Mouse (Mus musculus) midbrain, postnatal 0 days (tissue): ENCODE data around the gene Vmn1r103. TPM values are rescaled to one million over a fixed set of nuclear protein-coding genes. Genes with fewer than 3 reads are reported as not detected.
"Not testable (repeated sequence)": the region's sequence is repeated elsewhere in the genome, so short reads cannot be mapped to it uniquely, and the experiment has no call there.

Source experiments
- ATAC-seq: fragments of 200-750 bp; cut with Nextera tagmentation; 2 replicates; pipeline ENCODE4 v1.8.0; 2017; ENCODE audit warnings: moderate number of reproducible peaks, mild to moderate bottlenecking, moderate TSS enrichment, moderate library complexity; ENCODE audit not compliant: low FRiP score
- DNase-seq: peaks from one replicate; pipeline ENCODE4 v3.0.0-alpha.2; 2015; ENCODE audit warnings: low spot score
- H3K27ac ChIP-seq: fragments of 300-500 bp; sonication (generic); 2 replicates; pipeline ENCODE4 v1.5.1; 2014; ENCODE audit warnings: low read depth, mild to moderate bottlenecking, low read length, mixed read lengths
- H3K27me3 ChIP-seq: fragments of 300-500 bp; sonication (generic); 2 replicates; pipeline ENCODE4 v1.6.1; 2014; ENCODE audit warnings: low read length, control low read depth, mixed read lengths; ENCODE audit not compliant: insufficient read depth
- H3K36me3 ChIP-seq: fragments of 300-500 bp; sonication (generic); 2 replicates; pipeline ENCODE4 v1.6.1; 2014; ENCODE audit warnings: low read length, control low read depth, mixed read lengths; ENCODE audit not compliant: insufficient read depth
- H3K4me1 ChIP-seq: fragments of 300-500 bp; sonication (generic); 2 replicates; pipeline ENCODE4 v1.6.1; 2014; ENCODE audit warnings: mild to moderate bottlenecking, control low read depth, antibody characterized with exemption, low read length, mixed read lengths; ENCODE audit not compliant: insufficient read depth
- H3K4me2 ChIP-seq: fragments of 300-500 bp; sonication (generic); 2 replicates; pipeline ENCODE4 v1.6.1; 2014; ENCODE audit warnings: low read depth, mild to moderate bottlenecking, low read length, mixed read lengths; ENCODE audit not compliant: poor library complexity, severe bottlenecking
- H3K4me3 ChIP-seq: fragments of 300-500 bp; sonication (generic); 2 replicates; pipeline ENCODE4 v1.5.1; 2014; ENCODE audit warnings: low read depth, mild to moderate bottlenecking, low read length, moderate library complexity
- H3K9ac ChIP-seq: fragments of 300-500 bp; sonication (generic); replicated peaks from 2 replicates; pipeline ENCODE4 v1.6.1; 2014; ENCODE audit warnings: mild to moderate bottlenecking, low read length, moderate library complexity, mixed read lengths; ENCODE audit not compliant: poor library complexity, severe bottlenecking
- H3K9me3 ChIP-seq: fragments of 300-500 bp; sonication (generic); 2 replicates; pipeline ENCODE4 v1.6.1; 2016; ENCODE audit warnings: low read length, control low read depth
- WGBS: fragments of 180-500 bp; shearing (Covaris S2); extraction: QIAGEN DNeasy Blood & Tissue Kit; methylation state at CpG from one replicate; pipeline ENCODE4 v1.1.7; 2014; 5-methylcytosine and 5-hydroxymethylcytosine counted together
- polyA plus RNA-seq: library from polyadenylated mRNA; unstranded; fragments of >200 nt; fragmentation: Nextera tagmentation; extraction: Ambion mirVana; gene quantifications from 2 replicates; pipeline ENCODE4 v1.2.1, GENCODE M21; 2015
- total RNA-seq: library from RNA; depleted of rRNA; stranded (reverse); fragments of >200 nt; gene quantifications from 2 replicates; pipeline ENCODE4 v1.2.3, GENCODE M21; 2014; rRNA removed

Vmn1r103 gene
- total RNA-seq (not detected in 2 replicates), polyA plus RNA-seq (not detected in 2 replicates)

DNA sequence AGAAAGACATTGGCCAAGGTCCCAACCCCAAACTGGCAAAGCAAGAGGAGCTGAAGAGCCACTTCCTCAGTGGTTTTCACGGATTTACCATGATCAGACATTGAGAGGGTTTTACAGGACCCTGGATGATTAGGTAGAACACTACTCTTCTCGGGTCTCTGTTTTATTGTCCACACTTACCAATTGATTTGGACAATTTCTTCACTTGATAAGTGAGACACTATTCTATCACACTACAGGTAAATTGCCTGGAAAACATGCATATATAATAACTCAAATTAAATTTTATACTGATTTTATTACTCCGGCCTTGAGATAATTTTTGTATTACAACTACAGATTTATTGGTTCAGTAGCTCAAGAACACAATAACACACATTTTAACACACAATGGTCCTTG lies at the start of gene Vmn1r103:
TSS of gene Vmn1r103 (minus strand) at position 101 of the 400 bp plus-strand sequence.
- H3K27me3 ChIP-seq: not testable (repeated sequence)

DNA sequence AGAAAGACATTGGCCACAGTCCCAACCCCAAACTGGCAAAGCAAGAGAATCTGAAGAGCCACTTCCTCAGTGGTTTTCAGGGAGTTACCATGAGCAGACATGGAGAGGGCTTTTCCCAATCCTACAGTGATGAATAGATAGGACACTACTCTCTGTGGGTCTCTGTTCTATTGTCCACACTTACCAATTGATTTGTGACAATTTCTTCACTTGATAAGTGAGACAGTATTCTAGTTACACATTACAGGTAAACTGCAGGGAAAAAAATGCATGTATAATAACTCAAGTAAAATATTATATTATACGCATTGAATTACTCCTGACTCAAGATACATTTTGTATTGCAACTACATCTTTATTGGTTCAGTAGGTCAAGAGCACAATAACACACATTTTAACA lies 35.3 kb upstream of the Vmn1r103 start, which contains the start of gene Gm5726:
TSS of gene Gm5726 (minus strand) at position 101 of the 400 bp plus-strand sequence.
- H3K4me1 ChIP-seq, DNase-seq, H3K9ac ChIP-seq, H3K4me3 ChIP-seq, H3K4me2 ChIP-seq, ATAC-seq, H3K27me3 ChIP-seq, H3K27ac ChIP-seq, H3K9me3 ChIP-seq, H3K36me3 ChIP-seq: not testable (repeated sequence)
- WGBS: no CpG with 5 or more reads among the region's 1 CpGs

More for the DNA sequence above, at the start of gene Vmn1r103:
- H3K27ac ChIP-seq, H3K4me2 ChIP-seq, H3K36me3 ChIP-seq, H3K9ac ChIP-seq, H3K9me3 ChIP-seq, H3K4me3 ChIP-seq, ATAC-seq, DNase-seq, H3K4me1 ChIP-seq: not testable (repeated sequence)
- WGBS: no CpG with 5 or more reads among the region's 3 CpGs

DNA sequence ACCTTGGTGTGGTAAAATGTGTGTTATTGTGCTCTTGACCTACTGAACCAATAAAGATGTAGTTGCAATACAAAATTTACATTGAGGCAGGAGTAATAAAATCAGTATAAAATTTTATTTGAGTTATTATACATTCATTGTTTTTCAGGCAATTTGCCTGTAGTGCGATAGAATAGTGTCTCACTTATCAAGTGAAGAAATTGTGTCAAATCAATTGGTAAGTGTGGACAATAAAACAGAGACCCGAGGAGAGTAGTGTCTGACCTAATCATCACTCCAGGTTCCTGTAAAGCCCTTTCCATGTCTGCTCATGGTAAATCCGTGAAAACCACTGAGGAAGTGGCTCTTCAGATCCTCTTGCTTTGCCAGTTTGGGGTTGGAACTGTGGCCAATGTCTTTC lies 23.2 kb upstream of the Vmn1r103 start, which contains the start of gene Vmn1r104:
TSS of gene Vmn1r104 (plus strand) at position 301 of the 400 bp plus-strand sequence.
- H3K4me2 ChIP-seq, H3K4me1 ChIP-seq, H3K4me3 ChIP-seq, H3K36me3 ChIP-seq, ATAC-seq, DNase-seq, H3K9ac ChIP-seq, H3K27ac ChIP-seq, H3K27me3 ChIP-seq, H3K9me3 ChIP-seq: not testable (repeated sequence)
- WGBS: no CpG with 5 or more reads among the region's 3 CpGs

DNA sequence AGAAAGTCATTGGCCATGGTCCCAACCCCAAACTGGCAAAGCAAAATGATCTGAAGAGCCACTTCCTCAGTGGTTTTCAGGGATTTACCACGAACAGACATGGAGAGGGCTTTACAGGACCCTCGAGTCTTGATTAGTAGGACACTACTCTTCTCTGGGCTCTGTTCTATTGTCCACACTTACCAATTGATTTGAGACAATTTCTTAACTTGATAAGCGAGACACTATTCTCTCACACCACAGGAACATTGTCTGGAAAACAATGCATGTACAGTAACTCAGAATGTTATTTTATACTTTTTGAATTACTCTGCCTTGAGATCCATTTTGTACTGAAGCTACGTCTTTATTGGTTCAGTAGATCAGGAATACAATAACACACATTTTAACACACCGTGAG lies 35.5 kb downstream of the Vmn1r103 start, which contains the start of gene Gm10670:
TSS of gene Gm10670 (minus strand) at position 101 of the 400 bp plus-strand sequence.
- H3K9me3 ChIP-seq, DNase-seq, H3K9ac ChIP-seq, H3K27me3 ChIP-seq, H3K27ac ChIP-seq, ATAC-seq, H3K4me2 ChIP-seq, H3K36me3 ChIP-seq, H3K4me3 ChIP-seq, H3K4me1 ChIP-seq: not testable (repeated sequence)
- no CpG with 5 or more reads among the region's 5 CpGs for WGBS

Other genes with a start within 250 kb of the Vmn1r103 start
- gene Gm5890, start 247.7 kb downstream of the Vmn1r103 start, total RNA-seq: not detected in 2 replicates
- gene Gm5890, start 247.7 kb downstream of the Vmn1r103 start, polyA plus RNA-seq: not detected in 2 replicates
- not detected in 2 replicates for gene Gm4133, start 176.5 kb downstream of the Vmn1r103 start, total RNA-seq
- not detected in 2 replicates for gene Gm4133, start 176.5 kb downstream of the Vmn1r103 start, polyA plus RNA-seq
- gene Gm5728, start 135.1 kb downstream of the Vmn1r103 start, total RNA-seq: not detected in 2 replicates
- gene Gm5728, start 135.1 kb downstream of the Vmn1r103 start, polyA plus RNA-seq: not detected in 2 replicates
- gene Vmn1r100, start 92.6 kb downstream of the Vmn1r103 start, total RNA-seq: not detected in 2 replicates
- gene Vmn1r100, start 92.6 kb downstream of the Vmn1r103 start, polyA plus RNA-seq: not detected in 2 replicates
- gene Vmn1r101, start 67.9 kb downstream of the Vmn1r103 start, total RNA-seq: not detected in 2 replicates
- gene Vmn1r101, start 67.9 kb downstream of the Vmn1r103 start, polyA plus RNA-seq: not detected in 2 replicates
- gene Gm10670, start 35.6 kb downstream of the Vmn1r103 start, total RNA-seq: not detected in 2 replicates
- gene Gm10670, start 35.6 kb downstream of the Vmn1r103 start, polyA plus RNA-seq: not detected in 2 replicates
- gene Vmn1r104, start 23.3 kb upstream of the Vmn1r103 start, total RNA-seq: not detected in 2 replicates
- gene Vmn1r104, start 23.3 kb upstream of the Vmn1r103 start, polyA plus RNA-seq: not detected in 2 replicates
- gene Gm5726, start 35.2 kb upstream of the Vmn1r103 start, total RNA-seq: not detected in 2 replicates
- gene Gm5726, start 35.2 kb upstream of the Vmn1r103 start, polyA plus RNA-seq: not detected in 2 replicates
- not detected in 2 replicates for gene Gm4141, start 65.7 kb upstream of the Vmn1r103 start, total RNA-seq
- gene Gm4141, start 65.7 kb upstream of the Vmn1r103 start, polyA plus RNA-seq: not detected in 2 replicates
- gene Gm4513, start 88.5 kb upstream of the Vmn1r103 start, total RNA-seq: not detected in 2 replicates
- gene Gm4513, start 88.5 kb upstream of the Vmn1r103 start, polyA plus RNA-seq: not detected in 2 replicates
- not detected in 2 replicates for gene Vmn1r107, start 158.4 kb upstream of the Vmn1r103 start, total RNA-seq
- gene Vmn1r107, start 158.4 kb upstream of the Vmn1r103 start, polyA plus RNA-seq: not detected in 2 replicates
- gene Vmn1r111, start 192.7 kb upstream of the Vmn1r103 start, total RNA-seq: not detected in 2 replicates
- gene Vmn1r111, start 192.7 kb upstream of the Vmn1r103 start, polyA plus RNA-seq: not detected in 2 replicates
- gene Gm10668, start 220.1 kb upstream of the Vmn1r103 start, total RNA-seq: not detected in 2 replicates
- not detected in 2 replicates for gene Gm10668, start 220.1 kb upstream of the Vmn1r103 start, polyA plus RNA-seq